Mouse (Mus musculus): ENCODE measurements at regions not wholly inside any gene's neighbourhood (a gene's known extent, or its start where the extent isn't known, plus 50 kb on each side); places are given as distances from the start of the nearest gene placed in this dataset.

DNA sequence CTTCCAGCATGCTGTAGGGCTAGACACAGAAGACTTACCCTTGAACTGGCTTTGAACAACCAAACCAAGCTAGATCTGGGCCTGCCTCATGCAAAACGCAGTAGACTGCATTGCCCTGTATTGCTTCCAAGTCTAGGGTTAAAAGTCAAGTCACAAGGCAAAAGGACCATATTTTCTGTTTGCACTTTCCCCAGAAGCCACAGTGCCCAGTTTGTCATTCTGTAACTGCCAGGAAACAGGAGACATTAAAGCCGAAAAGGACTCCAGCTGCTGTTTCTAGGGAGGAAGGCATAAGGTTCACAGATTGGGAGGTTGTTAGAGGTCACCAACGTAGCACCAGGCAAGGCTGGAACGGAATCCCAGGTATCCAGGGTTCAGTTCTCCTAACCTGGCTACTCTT lies 72.8 kb upstream of the Bcl6 start:
- Histone ChIP-seq H3K4me3 (no peak overlapping the region), H3K9me3 (replicated peaks) (no peaks in the 10 kb centered on the region), H3K27me3 (ENCODE audit: low read depth, poor library complexity, severe bottlenecking) (no peaks in the 10 kb centered on the region), H3K27ac (replicated peaks) (no peak overlapping the region), H3K4me1 (peaks cover 8% of the 10 kb centered on the region), H3K36me3 (no peaks in the 10 kb centered on the region)
- DNase-seq (ENCODE audit: low spot score): no peak
- WGBS: 81% methylated on average over 4 of the region's 4 CpGs

DNA sequence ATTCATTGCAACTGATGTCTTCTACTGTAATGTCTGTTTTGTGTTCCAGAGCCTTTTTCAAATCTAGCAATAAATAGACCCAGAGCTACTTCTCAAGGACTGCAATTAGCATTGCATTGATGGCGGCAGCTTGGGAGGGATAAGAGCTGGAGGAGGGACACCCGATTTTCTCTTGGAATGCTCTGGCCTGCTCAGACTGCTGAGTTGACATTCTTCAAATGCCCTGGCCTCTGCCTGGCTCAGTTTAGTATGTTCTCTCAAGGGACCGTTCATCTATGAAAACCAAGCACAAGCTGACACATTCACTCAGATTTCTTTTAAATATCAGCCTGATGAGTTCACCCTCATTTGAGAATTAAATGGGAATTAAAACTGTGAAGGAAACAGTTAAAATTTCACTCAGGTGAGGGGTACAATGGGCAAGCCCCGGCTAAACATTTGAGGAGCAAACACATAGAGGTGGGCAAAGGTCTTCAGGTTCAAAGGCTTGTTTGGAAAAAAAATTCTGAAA lies 70.5 kb upstream of the Bcl6 start:
- no peak overlapping the region for H3K27ac ChIP-seq (replicated peaks)
- H3K4me1 ChIP-seq: peaks cover 8% of the 10 kb centered on the region
- no peaks in the 10 kb centered on the region for H3K36me3 ChIP-seq
- DNase-seq (ENCODE audit: low spot score): no peak
- no peak overlapping the region for H3K4me3 ChIP-seq
- H3K27me3 ChIP-seq (ENCODE audit: low read depth, poor library complexity, severe bottlenecking): no peaks in the 10 kb centered on the region
- WGBS: 79% methylated on average over 4 of the region's 4 CpGs
- no peaks in the 10 kb centered on the region for H3K9me3 ChIP-seq (replicated peaks)

DNA sequence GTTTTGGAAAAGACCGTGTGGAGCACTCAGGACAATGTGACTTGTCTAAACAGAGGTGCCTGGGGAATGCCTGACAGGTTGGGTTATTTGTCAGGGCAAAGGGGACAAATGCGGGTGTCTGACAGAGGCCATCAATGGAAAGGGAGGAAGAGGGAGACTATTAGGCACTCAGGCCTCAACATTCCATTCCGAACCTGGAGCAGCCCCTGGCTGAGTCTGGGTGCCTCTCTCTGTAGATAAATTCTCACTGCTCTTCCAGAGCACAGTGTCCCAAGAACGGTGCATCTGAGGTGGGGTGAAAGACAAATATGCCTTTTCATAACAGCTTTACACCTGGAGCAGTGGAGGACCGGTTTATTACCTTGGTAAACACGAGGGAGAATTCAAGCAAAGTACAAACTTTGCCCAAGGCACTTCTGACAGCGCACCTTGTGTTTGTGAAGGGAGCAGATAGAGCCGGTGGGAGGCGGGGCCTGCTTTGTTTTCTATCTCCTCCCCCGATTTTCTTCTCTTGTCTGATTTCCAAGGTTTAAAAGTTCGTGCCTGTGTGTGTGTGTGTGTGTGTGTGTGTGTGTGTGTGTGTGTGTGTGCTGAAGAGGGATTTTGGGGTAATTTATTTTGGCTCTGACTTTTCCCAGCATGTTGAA lies 68.4 kb upstream of the Bcl6 start:
- no peak for DNase-seq (ENCODE audit: low spot score)

DNA sequence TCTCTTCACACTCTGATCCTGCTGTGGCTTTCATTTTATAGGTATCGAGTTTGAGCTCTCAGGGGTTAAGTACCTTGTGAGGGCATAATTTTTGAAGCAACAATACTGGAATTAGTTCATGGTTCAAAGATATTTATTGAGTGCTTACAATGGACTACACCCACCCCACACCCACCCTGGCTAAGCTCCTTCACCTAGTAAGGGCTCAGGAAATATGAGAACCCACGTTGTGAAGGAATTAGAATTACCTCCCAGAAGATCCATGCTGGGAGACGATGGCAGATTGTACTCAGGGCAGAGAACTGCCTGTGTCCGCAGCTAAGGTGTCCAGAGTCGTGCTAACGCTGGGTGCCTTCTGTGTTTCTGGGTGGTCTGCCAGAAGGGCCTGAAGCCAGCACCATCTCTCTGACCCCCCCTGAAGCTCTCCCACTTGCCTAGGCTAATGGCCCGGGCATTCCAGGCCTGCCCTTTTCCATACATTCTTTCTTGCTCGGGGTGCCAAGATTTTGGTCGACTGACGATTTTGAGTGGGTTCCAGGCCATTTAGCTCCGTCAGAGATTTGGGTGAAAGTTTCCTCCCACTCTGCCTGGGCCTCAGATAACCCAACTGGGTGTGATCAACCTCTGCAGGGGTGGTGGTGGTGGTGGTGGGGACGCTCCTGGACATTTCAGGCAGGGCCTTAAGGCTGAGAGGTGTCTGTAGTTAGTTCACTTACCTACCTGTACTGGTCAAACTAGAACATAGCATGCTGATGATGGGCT lies 67.7 kb upstream of the Bcl6 start:
- 80% methylated on average over 12 of the region's 12 CpGs for WGBS

More for the DNA sequence above, 68.4 kb upstream of the Bcl6 start:
- no peaks in the 10 kb centered on the region for H3K9me3 ChIP-seq (replicated peaks)
- H3K27me3 ChIP-seq (ENCODE audit: low read depth, poor library complexity, severe bottlenecking): no peaks in the 10 kb centered on the region
- H3K36me3 ChIP-seq: no peaks in the 10 kb centered on the region
- peaks cover 8% of the 10 kb centered on the region for H3K4me1 ChIP-seq
- H3K4me3 ChIP-seq: no peak overlapping the region
- H3K27ac ChIP-seq (replicated peaks): no peak overlapping the region
- 45% methylated on average over 11 of the region's 11 CpGs for WGBS

DNA sequence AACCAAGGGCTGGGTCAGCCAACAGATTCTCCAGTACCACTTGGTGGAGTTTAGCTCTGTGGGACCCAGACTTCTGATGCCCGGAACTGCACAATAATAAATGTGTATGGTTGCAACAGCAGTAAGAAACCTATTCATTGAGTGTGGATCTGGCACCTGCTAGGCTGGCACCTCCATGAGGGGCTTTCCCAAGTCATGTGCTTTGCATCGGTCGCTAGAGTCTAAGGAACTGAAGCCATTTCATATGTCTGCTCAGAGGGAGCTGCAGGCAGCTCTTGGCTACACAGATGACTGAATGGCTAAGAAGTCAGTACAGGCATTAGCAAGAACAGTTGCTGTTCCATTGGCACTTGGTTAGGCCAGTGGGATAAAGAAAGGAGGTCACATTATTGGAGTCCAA lies 65.6 kb upstream of the Bcl6 start:
- 95% methylated on average over 3 of the region's 3 CpGs for WGBS

More for the DNA sequence above, 67.7 kb upstream of the Bcl6 start:
- H3K9me3 ChIP-seq (replicated peaks): no peaks in the 10 kb centered on the region
- H3K27ac ChIP-seq (replicated peaks): no peak overlapping the region
- DNase-seq (ENCODE audit: low spot score): no peak
- peaks cover 8% of the 10 kb centered on the region for H3K4me1 ChIP-seq
- no peaks in the 10 kb centered on the region for H3K36me3 ChIP-seq
- no peaks in the 10 kb centered on the region for H3K27me3 ChIP-seq (ENCODE audit: low read depth, poor library complexity, severe bottlenecking)
- no peak overlapping the region for H3K4me3 ChIP-seq

DNA sequence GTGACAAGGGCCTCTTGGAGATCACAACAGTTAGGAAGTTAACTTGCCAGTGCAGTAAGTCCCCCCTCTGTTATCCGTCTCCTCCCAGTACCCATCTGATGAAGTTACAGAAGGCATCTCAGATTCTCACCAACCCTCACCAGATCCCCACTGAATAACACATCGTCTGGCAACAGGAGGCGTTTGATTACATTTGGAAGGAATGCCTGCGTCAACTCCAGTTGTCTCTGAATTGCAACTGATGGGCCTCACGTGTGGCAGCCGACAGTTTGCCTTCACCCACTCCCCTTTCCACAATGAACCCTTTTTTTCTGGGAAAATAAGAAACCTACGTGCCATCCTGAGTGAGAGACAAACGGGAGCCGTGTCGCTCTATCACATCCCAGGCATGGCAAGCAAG lies 64.8 kb upstream of the Bcl6 start:
- 83% methylated on average over 10 of the region's 10 CpGs for whole genome bisulfite sequencing

More for the DNA sequence above, 65.6 kb upstream of the Bcl6 start:
- no peaks in the 10 kb centered on the region for H3K27me3 ChIP-seq (ENCODE audit: low read depth, poor library complexity, severe bottlenecking)
- peaks cover 17% of the 10 kb centered on the region for H3K4me1 ChIP-seq
- no peaks in the 10 kb centered on the region for H3K9me3 ChIP-seq (replicated peaks)
- H3K27ac ChIP-seq (replicated peaks): no peak overlapping the region
- DNase-seq (ENCODE audit: low spot score): no peak
- no peaks in the 10 kb centered on the region for H3K36me3 ChIP-seq
- no peak overlapping the region for H3K4me3 ChIP-seq

DNA sequence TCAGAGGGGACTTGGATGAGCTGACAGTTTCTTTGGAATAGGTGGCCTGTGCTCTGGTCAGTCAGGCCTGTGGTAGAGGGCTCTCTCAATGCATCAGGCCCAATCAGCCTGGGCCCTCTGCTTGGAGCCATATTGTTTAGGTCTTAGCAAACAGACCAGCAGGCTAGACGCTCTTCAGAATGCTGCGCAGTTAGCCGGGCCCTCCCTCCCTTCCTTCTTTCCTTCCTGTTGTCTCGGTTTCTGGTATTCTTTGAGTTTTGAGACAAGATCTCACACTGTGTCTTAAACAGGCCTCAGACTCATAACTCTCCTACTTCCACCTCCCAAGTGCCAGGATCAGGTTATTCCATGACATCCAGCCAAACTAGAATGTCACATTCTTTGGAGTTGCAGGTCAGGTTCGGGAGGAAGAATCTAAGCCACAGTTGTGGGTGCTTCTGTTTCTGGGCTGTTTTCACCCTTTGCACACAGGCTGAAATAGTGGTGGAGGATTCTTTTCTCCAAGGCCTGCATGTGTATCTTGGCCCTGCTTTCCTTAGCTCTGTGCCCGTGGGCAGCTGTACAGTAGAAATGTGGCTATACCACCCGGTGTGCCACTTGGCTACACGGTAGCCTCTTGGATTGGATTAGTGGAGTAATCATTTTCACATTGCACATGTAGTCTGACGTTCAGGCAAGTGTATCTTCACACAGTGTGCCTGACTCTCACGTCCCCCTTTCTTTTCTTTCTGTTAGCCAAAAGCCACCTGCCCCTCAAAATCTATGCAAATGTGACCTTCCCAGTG lies 62.4 kb upstream of the Bcl6 start:
- WGBS: 87% methylated on average over 10 of the region's 10 CpGs
- no peaks in the 10 kb centered on the region for H3K9me3 ChIP-seq (replicated peaks)
- H3K4me1 ChIP-seq: peaks cover 9% of the 10 kb centered on the region
- no peak overlapping the region for H3K4me3 ChIP-seq
- no peaks in the 10 kb centered on the region for H3K27me3 ChIP-seq (ENCODE audit: low read depth, poor library complexity, severe bottlenecking)
- DNase-seq (ENCODE audit: low spot score): no peak
- H3K27ac ChIP-seq (replicated peaks): no peak overlapping the region
- H3K36me3 ChIP-seq: no peaks in the 10 kb centered on the region

More for the DNA sequence above, 64.8 kb upstream of the Bcl6 start:
- H3K27ac ChIP-seq (replicated peaks): no peak overlapping the region
- no peak for DNase-seq (ENCODE audit: low spot score)
- H3K9me3 ChIP-seq (replicated peaks): no peaks in the 10 kb centered on the region
- H3K4me1 ChIP-seq: peaks cover 17% of the 10 kb centered on the region
- H3K27me3 ChIP-seq (ENCODE audit: low read depth, poor library complexity, severe bottlenecking): no peaks in the 10 kb centered on the region
- no peak overlapping the region for H3K4me3 ChIP-seq
- H3K36me3 ChIP-seq: no peaks in the 10 kb centered on the region

DNA sequence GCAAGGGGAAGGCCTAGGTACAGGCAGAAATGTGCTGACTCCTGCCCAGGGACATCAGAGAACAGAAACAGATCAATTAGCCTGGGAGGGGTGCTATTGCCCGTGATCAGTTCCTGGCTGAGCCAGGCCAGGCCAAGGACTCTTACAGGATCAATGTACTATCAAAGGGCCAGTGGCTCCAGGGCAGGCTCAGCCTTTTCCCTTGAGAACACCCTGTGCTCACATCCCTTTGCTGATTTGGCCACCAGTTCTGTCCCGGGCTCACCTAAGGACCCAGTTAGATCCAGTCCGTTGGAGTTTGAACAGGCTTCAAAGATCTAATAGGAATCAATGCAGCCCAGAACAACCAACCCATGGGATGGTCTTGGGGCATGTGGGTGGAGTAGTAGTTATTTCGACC lies 55.1 kb upstream of the Bcl6 start:
- no peaks in the 10 kb centered on the region for H3K4me1 ChIP-seq
- H3K9me3 ChIP-seq (replicated peaks): no peaks in the 10 kb centered on the region
- H3K4me3 ChIP-seq: no peak overlapping the region
- H3K36me3 ChIP-seq: no peaks in the 10 kb centered on the region
- DNase-seq (ENCODE audit: low spot score): no peak
- 72% methylated on average over 4 of the region's 4 CpGs for WGBS
- no peaks in the 10 kb centered on the region for H3K27me3 ChIP-seq (ENCODE audit: low read depth, poor library complexity, severe bottlenecking)
- no peak overlapping the region for H3K27ac ChIP-seq (replicated peaks)

DNA sequence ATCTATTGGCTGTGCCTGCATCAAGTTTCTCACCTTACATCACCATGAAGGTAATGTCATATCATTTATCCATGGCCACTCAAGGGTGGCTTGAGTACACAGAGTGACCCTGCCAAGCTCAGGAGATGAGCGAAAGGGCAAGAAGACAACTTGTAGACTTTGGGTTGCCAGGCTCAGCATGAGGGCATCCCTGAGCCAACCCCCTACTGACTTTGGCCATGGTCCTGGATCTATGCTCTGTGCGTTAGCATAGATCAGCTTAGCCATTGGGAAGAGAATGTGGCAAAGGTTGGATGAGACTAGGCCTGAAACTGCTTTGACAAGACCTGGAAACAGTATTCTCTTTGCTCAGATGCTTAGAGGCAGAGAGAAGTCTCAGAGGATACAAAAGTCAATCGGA lies 54.3 kb upstream of the Bcl6 start:
- H3K36me3 ChIP-seq: no peaks in the 10 kb centered on the region
- H3K27ac ChIP-seq (replicated peaks): no peak overlapping the region
- no peaks in the 10 kb centered on the region for H3K9me3 ChIP-seq (replicated peaks)
- H3K4me3 ChIP-seq: no peak overlapping the region
- no peak for DNase-seq (ENCODE audit: low spot score)
- no peaks in the 10 kb centered on the region for H3K4me1 ChIP-seq
- WGBS: 87% methylated on average over 3 of the region's 3 CpGs
- H3K27me3 ChIP-seq (ENCODE audit: low read depth, poor library complexity, severe bottlenecking): no peaks in the 10 kb centered on the region

DNA sequence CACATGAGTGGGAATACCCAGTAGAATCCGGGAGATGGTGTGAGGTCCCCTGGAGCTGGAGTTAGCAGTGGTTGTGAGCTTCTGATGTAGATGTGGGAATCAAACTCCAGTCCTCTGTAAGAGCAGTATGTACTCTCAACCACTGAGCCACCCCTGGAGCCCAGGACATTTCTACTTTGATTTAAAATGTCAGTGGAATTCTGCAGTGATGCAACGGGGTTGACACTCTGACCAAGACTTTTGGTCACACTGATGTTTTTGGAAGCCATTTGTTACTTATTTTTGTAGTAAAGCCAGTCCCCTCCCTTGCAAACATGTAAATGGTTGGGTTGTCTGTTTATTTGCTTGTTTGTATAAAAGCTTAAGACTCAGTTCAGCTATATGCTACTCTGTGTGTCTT lies 53.6 kb upstream of the Bcl6 start:
- H3K27me3 ChIP-seq (ENCODE audit: low read depth, poor library complexity, severe bottlenecking): no peaks in the 10 kb centered on the region
- no peak for DNase-seq (ENCODE audit: low spot score)
- H3K4me1 ChIP-seq: no peaks in the 10 kb centered on the region
- H3K36me3 ChIP-seq: no peaks in the 10 kb centered on the region
- H3K4me3 ChIP-seq: no peak overlapping the region
- no peak overlapping the region for H3K27ac ChIP-seq (replicated peaks)
- no peaks in the 10 kb centered on the region for H3K9me3 ChIP-seq (replicated peaks)
- 91% methylated on average over 2 of the region's 2 CpGs for WGBS

DNA sequence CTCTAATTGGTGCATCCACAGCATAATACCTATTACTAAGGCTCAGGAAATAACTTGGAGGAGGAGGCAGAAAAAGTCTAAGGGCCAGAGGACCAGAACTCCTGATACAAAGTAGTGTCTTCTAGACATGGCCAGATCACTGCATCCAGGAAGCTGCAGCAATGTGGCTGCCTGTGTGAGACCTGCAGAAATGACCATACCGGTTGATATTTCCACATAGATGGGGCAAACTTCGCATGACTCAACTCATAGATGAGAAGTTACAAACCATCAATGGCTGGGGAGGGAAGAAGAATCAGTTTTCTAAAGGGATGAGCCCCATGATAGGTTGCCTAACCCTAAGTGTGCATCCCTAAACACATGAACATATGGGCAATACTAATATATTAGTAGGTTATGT lies 52.8 kb upstream of the Bcl6 start:
- DNase-seq (ENCODE audit: low spot score): no peak
- no peak overlapping the region for H3K27ac ChIP-seq (replicated peaks)
- 83% methylated on average over 2 of the region's 2 CpGs for WGBS

DNA sequence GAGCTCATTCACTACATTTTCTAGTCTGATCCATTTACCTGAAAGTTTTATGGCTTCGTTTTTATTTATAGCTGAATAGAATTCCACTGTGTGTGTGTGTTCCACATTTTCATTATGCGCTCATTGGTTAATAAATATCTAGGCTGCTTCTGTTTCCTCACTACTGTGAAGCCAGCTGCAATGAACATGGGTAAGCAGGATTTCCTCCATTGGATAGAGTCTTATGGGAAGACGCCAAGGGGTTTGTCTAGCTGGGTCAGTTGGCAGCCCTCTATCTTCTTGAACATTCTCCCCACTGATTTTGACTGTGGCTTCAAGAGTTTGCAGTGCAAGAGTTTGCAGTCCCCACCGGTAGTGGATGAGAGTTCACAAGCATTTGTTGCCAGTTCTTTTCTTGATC lies 51.1 kb upstream of the Bcl6 start:
- H3K4me1 ChIP-seq: no peaks in the 10 kb centered on the region
- no peaks in the 10 kb centered on the region for H3K27me3 ChIP-seq (ENCODE audit: low read depth, poor library complexity, severe bottlenecking)
- 92% methylated on average over 4 of the region's 4 CpGs for WGBS
- no peaks in the 10 kb centered on the region for H3K36me3 ChIP-seq
- no peak for DNase-seq (ENCODE audit: low spot score)
- H3K27ac ChIP-seq (replicated peaks): no peak overlapping the region
- no peak overlapping the region for H3K4me3 ChIP-seq
- no peaks in the 10 kb centered on the region for H3K9me3 ChIP-seq (replicated peaks)

More for the DNA sequence above, 52.8 kb upstream of the Bcl6 start:
- H3K9me3 ChIP-seq (replicated peaks): no peaks in the 10 kb centered on the region
- H3K4me1 ChIP-seq: no peaks in the 10 kb centered on the region
- H3K4me3 ChIP-seq: no peak overlapping the region
- no peaks in the 10 kb centered on the region for H3K27me3 ChIP-seq (ENCODE audit: low read depth, poor library complexity, severe bottlenecking)
- H3K36me3 ChIP-seq: no peaks in the 10 kb centered on the region

All from midbrain, embryonic 10.5 days (tissue).